Mouse (Mus musculus): ENCODE measurements around the gene Sirpb1b. TPM values are rescaled to one million over a fixed set of nuclear protein-coding genes. Genes with fewer than 3 reads are reported as not detected.

Gene Sirpb1b
- polyA plus RNA-seq, 1 experiment from 2014 or later: 0.17 TPM

Other genes starting within 250 kb of the Sirpb1b start
- 0.31 TPM in 1 of 2 replicates, not detected in the other for gene Gm9733, start 242.8 kb downstream of the Sirpb1b start, polyA plus RNA-seq (2015; fragmentation: Nextera tagmentation; extraction: Ambion mirVana)
- gene Sirpb1a, start 148.5 kb downstream of the Sirpb1b start, polyA plus RNA-seq (2015; fragmentation: Nextera tagmentation; extraction: Ambion mirVana): 0.12 TPM in 1 of 2 replicates, not detected in the other

Measured in limb, embryonic 15.5 days (tissue).